ENCODE assay signal across 8 mouse cellular contexts in genomic region chr17:47508012-47508608, GRCm38 (mm10). TPM values are rescaled to one million over a fixed set of nuclear protein-coding genes. Genes with fewer than 3 reads are reported as not detected.
DNase-seq lines count a peak whose midpoint lies in the region; ATAC-seq and TF ChIP-seq lines count a peak whose summit lies in the region.

No protein-coding gene starts in this region.

- no peaks in the 10 kb centered on the region for H3K9me3 ChIP-seq in hindbrain, embryonic 11.5 days (ENCODE audit: control insufficient read depth, low read length)
- no peaks in the 10 kb centered on the region for H3K9me3 ChIP-seq in hindbrain, embryonic 10.5 days
- no peaks in the 10 kb centered on the region for H3K9me3 ChIP-seq in kidney, embryonic 16.5 days (ENCODE audit: low read length)
- no peaks in the 10 kb centered on the region for H3K9me3 ChIP-seq in neural tube, embryonic 15.5 days (replicated peaks)

- TF ChIP-seq CTCF in cortical plate, adult 2 months (IDR thresholded peaks at IDR 0.05; ENCODE audit: extremely low read depth, insufficient read depth, low read length) = no peak

- WGBS in hindbrain, embryonic 11.5 days = 61% methylated on average over 12 of the region's 12 CpGs
- 56% methylated on average over 12 of the region's 12 CpGs for WGBS in hindbrain, embryonic 10.5 days
- 19% methylated on average over 12 of the region's 12 CpGs for WGBS in kidney, embryonic 16.5 days
- WGBS in neural tube, embryonic 15.5 days = 45% methylated on average over 12 of the region's 12 CpGs

- peak; percentile 46 for DNase-seq in hindbrain, embryonic 11.5 days (ENCODE audit: low spot score)
- DNase-seq in hindbrain, embryonic 10.5 days (ENCODE audit: low spot score) = no peak
- peak; percentile 98 for DNase-seq in heart, adult 9 months (ENCODE audit: low spot score in 2 of 2)
- peak; percentile 89 for DNase-seq in liver
- DNase-seq in thymus, postnatal 14 days = peak; percentile 99

- no peak overlapping the region for H3K4me2 ChIP-seq in hindbrain, embryonic 11.5 days (replicated peaks; ENCODE audit: low read depth, low read length)
- H3K4me2 ChIP-seq in kidney, embryonic 16.5 days (replicated peaks; ENCODE audit: low read depth, low read length) = peak overlapping the region; percentile 52
- H3K4me2 ChIP-seq in neural tube, embryonic 15.5 days = peak overlapping the region; percentile 34

- H3K4me3 ChIP-seq in hindbrain, embryonic 11.5 days (ENCODE audit: low read depth, low read length) = no peak overlapping the region
- H3K4me3 ChIP-seq in hindbrain, embryonic 10.5 days = no peak overlapping the region
- 0 out of 2 replicates have a peak overlapping the region, but pooled peaks have one; percentile 4 for H3K4me3 ChIP-seq in cortical plate, adult 2 months (ENCODE audit: insufficient read depth, low read length)
- peak overlapping the region; percentile 28 for H3K4me3 ChIP-seq in kidney, embryonic 16.5 days (ENCODE audit: low read length)
- H3K4me3 ChIP-seq in neural tube, embryonic 15.5 days (replicated peaks) = no peak overlapping the region

- H3K36me3 ChIP-seq in hindbrain, embryonic 11.5 days (ENCODE audit: control insufficient read depth, insufficient read depth, low read length) = no peaks in the 10 kb centered on the region
- no peaks in the 10 kb centered on the region for H3K36me3 ChIP-seq in hindbrain, embryonic 10.5 days
- no peaks in the 10 kb centered on the region for H3K36me3 ChIP-seq in kidney, embryonic 16.5 days (ENCODE audit: insufficient read depth, low read length)
- no peaks in the 10 kb centered on the region for H3K36me3 ChIP-seq in neural tube, embryonic 15.5 days

- H3K27me3 ChIP-seq in hindbrain, embryonic 11.5 days (ENCODE audit: control insufficient read depth, insufficient read depth, low read length) = no peaks in the 10 kb centered on the region
- H3K27me3 ChIP-seq in hindbrain, embryonic 10.5 days (ENCODE audit: insufficient read depth, poor library complexity, severe bottlenecking) = 0 out of 2 replicates have a peak, but pooled peaks cover 6% of the 10 kb centered on the region
- no peaks in the 10 kb centered on the region for H3K27me3 ChIP-seq in kidney, embryonic 16.5 days (ENCODE audit: insufficient read depth, low read length)
- H3K27me3 ChIP-seq in neural tube, embryonic 15.5 days (replicated peaks) = no peaks in the 10 kb centered on the region

- no peak for ATAC-seq in hindbrain, embryonic 11.5 days (ENCODE audit: low FRiP score)
- ATAC-seq in kidney, embryonic 16.5 days (ENCODE audit: low FRiP score, low TSS enrichment) = peak; percentile 73
- ATAC-seq in neural tube, embryonic 15.5 days (ENCODE audit: low FRiP score) = no peak

- TF ChIP-seq POLR2A in cortical plate, adult 2 months (IDR thresholded peaks at IDR 0.05; ENCODE audit: extremely low read depth, insufficient read depth, low read length) = no peak

- H3K9ac ChIP-seq in hindbrain, embryonic 11.5 days (ENCODE audit: low read depth, low read length) = no peak overlapping the region
- H3K9ac ChIP-seq in kidney, embryonic 16.5 days (replicated peaks; ENCODE audit: low read length) = peak overlapping the region; percentile 55
- H3K9ac ChIP-seq in neural tube, embryonic 15.5 days (replicated peaks) = no peak overlapping the region

- H3K4me1 ChIP-seq in hindbrain, embryonic 11.5 days (replicated peaks; ENCODE audit: control insufficient read depth, insufficient read depth, low read length) = peaks cover 2% of the 10 kb centered on the region; the same call in 1 of the 2 replicates
- peaks cover 47% of the 10 kb centered on the region for H3K4me1 ChIP-seq in hindbrain, embryonic 10.5 days (replicated peaks)
- no peaks in the 10 kb centered on the region; the same call in none of the 2 replicates for H3K4me1 ChIP-seq in cortical plate, adult 2 months (ENCODE audit: control insufficient read depth, insufficient read depth, low read length)
- peaks cover 44% of the 10 kb centered on the region for H3K4me1 ChIP-seq in kidney, embryonic 16.5 days (ENCODE audit: insufficient read depth, low read length)
- H3K4me1 ChIP-seq in neural tube, embryonic 15.5 days = peaks cover 28% of the 10 kb centered on the region

- H3K27ac ChIP-seq in hindbrain, embryonic 11.5 days (ENCODE audit: low read depth, low read length) = no peak overlapping the region
- H3K27ac ChIP-seq in hindbrain, embryonic 10.5 days = no peak overlapping the region; the same call in 1 of the 2 replicates
- H3K27ac ChIP-seq in cortical plate, adult 2 months (ENCODE audit: insufficient read depth, low read length) = peak overlapping the region; percentile 84
- H3K27ac ChIP-seq in kidney, embryonic 16.5 days (ENCODE audit: low read length) = peak overlapping the region; percentile 95
- H3K27ac ChIP-seq in neural tube, embryonic 15.5 days (replicated peaks) = peak overlapping the region; percentile 70

RNA-seq across cellular contexts. Expression of gene Ccnd3, which starts 3.3 kb away (rescaled TPM):
- 190 and 195 TPM in 2 replicates for polyA plus RNA-seq in hindbrain, embryonic 11.5 days (2014; fragmentation: Nextera tagmentation; extraction: Ambion mirVana)
- 289 and 330 TPM in 2 replicates for polyA plus RNA-seq in hindbrain, embryonic 10.5 days (2016; fragmentation: Nextera tagmentation; extraction: Ambion mirVana)
- polyA plus RNA-seq in cortical plate, adult 2 months (2012; rRNA removed) = 31.3 and 32.5 TPM in 2 replicates
- 295 and 301 TPM in 2 replicates for polyA plus RNA-seq in kidney, embryonic 16.5 days (2015; fragmentation: Nextera tagmentation; extraction: Ambion mirVana)
- 76.5 and 139 TPM in 2 replicates for polyA plus RNA-seq in neural tube, embryonic 15.5 days (2015; fragmentation: Nextera tagmentation; extraction: Ambion mirVana)

RNA-seq across cellular contexts. Expression of gene Taf8, which starts 6.0 kb away (rescaled TPM):
- polyA plus RNA-seq in hindbrain, embryonic 11.5 days (2014; fragmentation: Nextera tagmentation; extraction: Ambion mirVana) = 26.5 and 28.7 TPM in 2 replicates
- polyA plus RNA-seq in hindbrain, embryonic 10.5 days (2016; fragmentation: Nextera tagmentation; extraction: Ambion mirVana) = 32.5 and 36.0 TPM in 2 replicates
- 25.9 and 28.0 TPM in 2 replicates for polyA plus RNA-seq in cortical plate, adult 2 months (2012; rRNA removed)
- 35.1 and 35.8 TPM in 2 replicates for polyA plus RNA-seq in kidney, embryonic 16.5 days (2015; fragmentation: Nextera tagmentation; extraction: Ambion mirVana)
- polyA plus RNA-seq in neural tube, embryonic 15.5 days (2015; fragmentation: Nextera tagmentation; extraction: Ambion mirVana) = 19.5 and 21.5 TPM in 2 replicates

Comparison
In these comparisons a context has a peak if more than half of its experiments do, and no peak if none do; other contexts are left out.
1. H3K27ac ChIP-seq: peak in cortical plate, adult 2 months (single experiment), kidney, embryonic 16.5 days (single experiment) and neural tube, embryonic 15.5 days (single experiment); none in hindbrain, embryonic 11.5 days (single experiment) and hindbrain, embryonic 10.5 days (single experiment).
2. H3K4me3 ChIP-seq: peak in cortical plate, adult 2 months (single experiment) and kidney, embryonic 16.5 days (single experiment); none in hindbrain, embryonic 11.5 days (single experiment), hindbrain, embryonic 10.5 days (single experiment) and neural tube, embryonic 15.5 days (single experiment).